Mouse (Mus musculus): ENCODE data around the gene 2010106E10Rik. TPM values are rescaled to one million over a fixed set of nuclear protein-coding genes. Genes with fewer than 3 reads are reported as not detected.

The 2010106E10Rik gene
- not detected in 2 replicates for polyA plus RNA-seq (2016; fragmentation: Nextera tagmentation; extraction: Ambion mirVana)

- Histone ChIP-seq H3K4me1 (replicated peaks) (no peaks in the 10 kb centered on the region), H3K9me3 (replicated peaks) (no peaks in the 10 kb centered on the region), H3K9ac (no peak within 1 kb of the TSS), H3K4me3 (no peak within 1 kb of the TSS), H3K36me3 (no peaks in the 10 kb centered on the region), H3K4me2 (no peak within 1 kb of the TSS), H3K27ac (ENCODE audit: poor library complexity, severe bottlenecking) (no peak within 1 kb of the TSS), H3K27me3 (replicated peaks) (no peaks in the 10 kb centered on the region)
- WGBS: 76% methylated on average over 1 of the region's 1 CpGs
- ATAC-seq (ENCODE audit: insufficient number of reproducible peaks, low FRiP score): no peak
Observed at GRCm38 (mm10) chrX:112494974-112495373, at the start of gene 2010106E10Rik. Gene 2010106E10Rik (plus strand): TSS chrX:112495274.

- Histone ChIP-seq H3K4me2 (no peak overlapping the region), H3K4me3 (no peak overlapping the region), H3K9me3 (replicated peaks) (no peaks in the 10 kb centered on the region), H3K36me3 (no peaks in the 10 kb centered on the region), H3K9ac (no peak overlapping the region), H3K27me3 (replicated peaks) (no peaks in the 10 kb centered on the region), H3K27ac (ENCODE audit: poor library complexity, severe bottlenecking) (no peak overlapping the region), H3K4me1 (replicated peaks) (no peaks in the 10 kb centered on the region)
- WGBS: 66% methylated on average over 2 of the region's 2 CpGs
- no peak for ATAC-seq (ENCODE audit: insufficient number of reproducible peaks, low FRiP score)
Observed at GRCm38 (mm10) chrX:112505651-112506050, 10.6 kb downstream of the 2010106E10Rik start.

- no peak overlapping the region for H3K4me2 ChIP-seq
- H3K36me3 ChIP-seq: no peaks in the 10 kb centered on the region
- H3K9ac ChIP-seq: no peak overlapping the region
- H3K27me3 ChIP-seq (replicated peaks): no peaks in the 10 kb centered on the region
- 55% methylated on average over 1 of the region's 1 CpGs for WGBS
- H3K4me1 ChIP-seq (replicated peaks): no peaks in the 10 kb centered on the region
- H3K27ac ChIP-seq (ENCODE audit: poor library complexity, severe bottlenecking): no peak overlapping the region
- no peak for ATAC-seq (ENCODE audit: insufficient number of reproducible peaks, low FRiP score)
- H3K4me3 ChIP-seq: no peak overlapping the region
- no peaks in the 10 kb centered on the region for H3K9me3 ChIP-seq (replicated peaks)
Observed at GRCm38 (mm10) chrX:112524755-112525154, 29.7 kb downstream of the 2010106E10Rik start.

- ATAC-seq (ENCODE audit: insufficient number of reproducible peaks, low FRiP score): no peak
- H3K4me2 ChIP-seq: no peak overlapping the region
- no peak overlapping the region for H3K27ac ChIP-seq (ENCODE audit: poor library complexity, severe bottlenecking)
- WGBS: 38% methylated on average over 1 of the region's 1 CpGs
- no peak overlapping the region for H3K9ac ChIP-seq
- no peaks in the 10 kb centered on the region for H3K27me3 ChIP-seq (replicated peaks)
- H3K36me3 ChIP-seq: no peaks in the 10 kb centered on the region
- H3K4me1 ChIP-seq (replicated peaks): no peaks in the 10 kb centered on the region
- no peaks in the 10 kb centered on the region for H3K9me3 ChIP-seq (replicated peaks)
- no peak overlapping the region for H3K4me3 ChIP-seq
Observed at GRCm38 (mm10) chrX:112543115-112543514, 48.0 kb downstream of the 2010106E10Rik start.

GRCm38 (mm10) chrX:112567716-112568115 is 72.6 kb downstream of the 2010106E10Rik start:
- no peaks in the 10 kb centered on the region for H3K36me3 ChIP-seq
- H3K4me2 ChIP-seq: no peak overlapping the region
- no peak overlapping the region for H3K4me3 ChIP-seq
- H3K9ac ChIP-seq: no peak overlapping the region
- H3K9me3 ChIP-seq (replicated peaks): no peaks in the 10 kb centered on the region
- no peaks in the 10 kb centered on the region for H3K27me3 ChIP-seq (replicated peaks)
- ATAC-seq (ENCODE audit: insufficient number of reproducible peaks, low FRiP score): no peak
- H3K27ac ChIP-seq (ENCODE audit: poor library complexity, severe bottlenecking): no peak overlapping the region
- 75% methylated on average over 2 of the region's 2 CpGs for WGBS
- H3K4me1 ChIP-seq (replicated peaks): no peaks in the 10 kb centered on the region

- H3K4me1 ChIP-seq (replicated peaks): no peaks in the 10 kb centered on the region
- H3K27ac ChIP-seq (ENCODE audit: poor library complexity, severe bottlenecking): peak within 1 kb of the TSS; percentile 75
- H3K9me3 ChIP-seq (replicated peaks): 0 out of 2 replicates have a peak, but pooled peaks cover 3% of the 10 kb centered on the region
- H3K9ac ChIP-seq: peak within 1 kb of the TSS; percentile 88
- peak within 1 kb of the TSS; percentile 69 for H3K4me2 ChIP-seq
- peak; percentile 97 for ATAC-seq (ENCODE audit: insufficient number of reproducible peaks, low FRiP score)
- WGBS: 16% methylated on average over 78 of the region's 79 CpGs
- H3K27me3 ChIP-seq (replicated peaks): no peaks in the 10 kb centered on the region
- H3K4me3 ChIP-seq: peak within 1 kb of the TSS; percentile 80
- H3K36me3 ChIP-seq: no peaks in the 10 kb centered on the region
Observed at GRCm38 (mm10) chrX:112600511-112601305, 105.6 kb downstream of the 2010106E10Rik start, which contains the start of gene Zfp711. Gene Zfp711 (plus strand): TSS chrX:112600526.

- Histone ChIP-seq H3K36me3 (no peaks in the 10 kb centered on the region), H3K27me3 (replicated peaks) (no peaks in the 10 kb centered on the region), H3K4me1 (replicated peaks) (no peaks in the 10 kb centered on the region), H3K9me3 (replicated peaks) (0 out of 2 replicates have a peak, but pooled peaks cover 3% of the 10 kb centered on the region), H3K27ac (ENCODE audit: poor library complexity, severe bottlenecking) (peak overlapping the region; percentile 75), H3K9ac (peak overlapping the region; percentile 88), H3K4me2 (peak overlapping the region; percentile 69), H3K4me3 (peak overlapping the region; percentile 80)
- 16% methylated on average over 60 of the region's 81 CpGs for WGBS
- peak; percentile 68 for ATAC-seq (ENCODE audit: insufficient number of reproducible peaks, low FRiP score)
Observed at GRCm38 (mm10) chrX:112601306-112602120, 106.4 kb downstream of the 2010106E10Rik start.

Other genes with a start within 250 kb of the 2010106E10Rik start
- gene Apool, start 183.9 kb upstream of the 2010106E10Rik start, polyA plus RNA-seq (2016; fragmentation: Nextera tagmentation; extraction: Ambion mirVana): 69.7 and 72.3 TPM in 2 replicates
- not detected in 2 replicates for gene Satl1, start 88.5 kb upstream of the 2010106E10Rik start, polyA plus RNA-seq (2016; fragmentation: Nextera tagmentation; extraction: Ambion mirVana)
- 9.8 and 10.5 TPM in 2 replicates for gene Zfp711, start 105.3 kb downstream of the 2010106E10Rik start, polyA plus RNA-seq (2016; fragmentation: Nextera tagmentation; extraction: Ambion mirVana)
- gene Pof1b, start 203.4 kb downstream of the 2010106E10Rik start, polyA plus RNA-seq (2016; fragmentation: Nextera tagmentation; extraction: Ambion mirVana): 0.04 and 0.09 TPM in 2 replicates

Measured in heart, embryonic 12.5 days (tissue).